Mouse (Mus musculus) spleen, adult 2 months (tissue): Measurements from ENCODE around the gene Abcc10.

Source experiments
- CTCF ChIP-seq: fragments of 200-500 bp; IDR thresholded peaks from 2 replicates; pipeline ENCODE4 v1.5.1; 2011; ENCODE audit warnings: mild to moderate bottlenecking, inconsistent platforms; ENCODE audit not compliant: insufficient read depth, insufficient read length, insufficient replicate concordance; ENCODE audit errors: extremely low read depth
- POLR2A ChIP-seq: fragments of 200-500 bp; IDR thresholded peaks from 2 replicates; pipeline ENCODE4 v1.6.1; 2011; ENCODE audit warnings: low read depth, low read length, inconsistent platforms

DNA sequence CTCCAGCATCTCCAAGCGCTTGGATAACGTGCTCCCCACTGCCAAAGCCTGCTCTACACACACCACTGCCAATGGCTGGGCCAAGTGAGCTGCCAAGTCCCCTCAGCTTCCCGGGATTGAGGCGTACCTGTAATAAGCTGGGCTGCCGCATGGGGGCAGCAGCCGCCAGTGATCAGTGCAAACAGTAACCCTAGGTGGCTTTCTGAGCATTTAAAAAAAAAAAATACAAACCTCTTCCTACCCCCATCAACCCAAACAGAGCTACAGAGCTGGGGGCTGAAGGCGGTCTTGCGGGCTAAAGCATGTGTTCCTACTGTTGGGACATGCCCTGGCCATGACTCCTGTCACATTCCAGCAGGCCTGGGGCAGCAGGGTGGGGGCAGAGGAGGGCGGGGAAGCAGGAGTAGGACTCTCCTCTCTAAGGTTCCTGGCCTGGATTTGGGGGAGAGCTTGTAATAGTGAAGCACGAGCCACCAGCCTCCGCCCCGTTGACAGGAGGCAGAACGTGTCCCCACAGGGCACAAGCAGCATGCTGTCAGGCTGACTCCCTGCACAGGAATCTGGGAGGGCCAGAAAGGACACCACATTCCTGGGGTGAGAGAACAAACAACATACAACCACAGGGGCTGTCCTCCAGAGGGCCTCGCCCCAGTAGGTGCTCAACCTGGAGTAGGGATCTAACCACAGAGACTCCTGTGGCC lies 62.1 kb downstream of the Abcc10 start:
- TF ChIP-seq POLR2A = no peak
- TF ChIP-seq CTCF = peak; percentile 84; the same call in 1 of the 2 replicates
